Mouse (Mus musculus): ENCODE measurements around the gene Rcbtb2. TPM values are rescaled to one million over a fixed set of nuclear protein-coding genes. Genes with fewer than 3 reads are reported as not detected.

Rcbtb2 gene
- total and polyA plus RNA-seq, 2 experiments from 2014 or later = 48.9 to 63.9 TPM

GRCm38 (mm10) chr14:73122211-73122922 lies 470 bp upstream of the Rcbtb2 start:
- no peak for TF ChIP-seq CTCF (IDR thresholded peaks at IDR 0.05; ENCODE audit: low read depth)
- ATAC-seq (no peak), DNase-seq (no peak)
- no peaks in the 10 kb centered on the region for H3K4me1 ChIP-seq (ENCODE audit: insufficient read depth)
- H3K9ac ChIP-seq = no peak overlapping the region
- no peak overlapping the region for H3K4me3 ChIP-seq (ENCODE audit: low read depth, low read length)
- H3K36me3 ChIP-seq (ENCODE audit: insufficient read depth) = no peaks in the 10 kb centered on the region
- no peak overlapping the region for H3K4me2 ChIP-seq (ENCODE audit: low read depth)
- 51% methylated on average over 4 of the region's 4 CpGs for WGBS
- H3K27me3 ChIP-seq (ENCODE audit: insufficient read depth, low read length) = no peaks in the 10 kb centered on the region
- H3K9me3 ChIP-seq (ENCODE audit: low read length) = no peaks in the 10 kb centered on the region
- no peak overlapping the region for H3K27ac ChIP-seq (ENCODE audit: low read depth, low read length)

- H3K4me2 ChIP-seq (ENCODE audit: low read depth) = no peak overlapping the region
- no peak for TF ChIP-seq CTCF (IDR thresholded peaks at IDR 0.05; ENCODE audit: low read depth)
- no peaks in the 10 kb centered on the region for H3K36me3 ChIP-seq (ENCODE audit: insufficient read depth)
- DNase-seq (no peak), ATAC-seq (no peak)
- no peak overlapping the region for H3K4me3 ChIP-seq (ENCODE audit: low read depth, low read length)
- WGBS = 94% methylated on average over 9 of the region's 9 CpGs
- no peaks in the 10 kb centered on the region for H3K27me3 ChIP-seq (ENCODE audit: insufficient read depth, low read length)
- no peaks in the 10 kb centered on the region for H3K9me3 ChIP-seq (ENCODE audit: low read length)
- H3K27ac ChIP-seq (ENCODE audit: low read depth, low read length) = no peak overlapping the region
- H3K4me1 ChIP-seq (ENCODE audit: insufficient read depth) = no peaks in the 10 kb centered on the region
- no peak overlapping the region for H3K9ac ChIP-seq
Measured at GRCm38 (mm10) chr14:73123381-73123780, 544 bp downstream of the Rcbtb2 start.

GRCm38 (mm10) chr14:73123786-73124185 lies 949 bp downstream of the Rcbtb2 start:
- H3K27ac ChIP-seq (ENCODE audit: low read depth, low read length) = no peak overlapping the region
- no peak overlapping the region for H3K4me2 ChIP-seq (ENCODE audit: low read depth)
- H3K9ac ChIP-seq = no peak overlapping the region
- no peak overlapping the region for H3K4me3 ChIP-seq (ENCODE audit: low read depth, low read length)
- H3K4me1 ChIP-seq (ENCODE audit: insufficient read depth) = no peaks in the 10 kb centered on the region
- TF ChIP-seq CTCF (IDR thresholded peaks at IDR 0.05; ENCODE audit: low read depth) = no peak
- DNase-seq = no peak
- no peak for ATAC-seq
- no peaks in the 10 kb centered on the region for H3K27me3 ChIP-seq (ENCODE audit: insufficient read depth, low read length)
- H3K9me3 ChIP-seq (ENCODE audit: low read length) = no peaks in the 10 kb centered on the region
- no peaks in the 10 kb centered on the region for H3K36me3 ChIP-seq (ENCODE audit: insufficient read depth)
- WGBS = 85% methylated on average over 9 of the region's 9 CpGs

- H3K4me2 ChIP-seq (ENCODE audit: low read depth) = no peak overlapping the region
- H3K4me1 ChIP-seq (ENCODE audit: insufficient read depth) = no peaks in the 10 kb centered on the region
- DNase-seq = no peak
- H3K9ac ChIP-seq = no peak overlapping the region
- H3K27me3 ChIP-seq (ENCODE audit: insufficient read depth, low read length) = no peaks in the 10 kb centered on the region
- ATAC-seq = no peak
- no peaks in the 10 kb centered on the region for H3K9me3 ChIP-seq (ENCODE audit: low read length)
- WGBS = 78% methylated on average over 5 of the region's 5 CpGs
- H3K4me3 ChIP-seq (ENCODE audit: low read depth, low read length) = no peak overlapping the region
- no peaks in the 10 kb centered on the region for H3K36me3 ChIP-seq (ENCODE audit: insufficient read depth)
- no peak for TF ChIP-seq CTCF (IDR thresholded peaks at IDR 0.05; ENCODE audit: low read depth)
- H3K27ac ChIP-seq (ENCODE audit: low read depth, low read length) = no peak overlapping the region
Measured at GRCm38 (mm10) chr14:73130519-73130918, 7.7 kb downstream of the Rcbtb2 start.

- no peaks in the 10 kb centered on the region for H3K27me3 ChIP-seq (ENCODE audit: insufficient read depth, low read length)
- no peak for DNase-seq
- 85% methylated on average over 16 of the region's 16 CpGs for WGBS
- H3K4me3 ChIP-seq (ENCODE audit: low read depth, low read length) = no peak overlapping the region
- no peak overlapping the region for H3K9ac ChIP-seq
- no peaks in the 10 kb centered on the region for H3K36me3 ChIP-seq (ENCODE audit: insufficient read depth)
- H3K4me2 ChIP-seq (ENCODE audit: low read depth) = no peak overlapping the region
- ATAC-seq = no peak
- no peak overlapping the region for H3K27ac ChIP-seq (ENCODE audit: low read depth, low read length)
- H3K9me3 ChIP-seq (ENCODE audit: low read length) = no peaks in the 10 kb centered on the region
- no peak for TF ChIP-seq CTCF (IDR thresholded peaks at IDR 0.05; ENCODE audit: low read depth)
- no peaks in the 10 kb centered on the region for H3K4me1 ChIP-seq (ENCODE audit: insufficient read depth)
Measured at GRCm38 (mm10) chr14:73131856-73132410, 9.1 kb downstream of the Rcbtb2 start.

- no peak for TF ChIP-seq CTCF (IDR thresholded peaks at IDR 0.05; ENCODE audit: low read depth)
- Histone ChIP-seq H3K27me3 (ENCODE audit: insufficient read depth, low read length) (no peaks in the 10 kb centered on the region), H3K9ac (no peak overlapping the region), H3K9me3 (ENCODE audit: low read length) (no peaks in the 10 kb centered on the region), H3K27ac (ENCODE audit: low read depth, low read length) (no peak overlapping the region), H3K36me3 (ENCODE audit: insufficient read depth) (no peaks in the 10 kb centered on the region), H3K4me3 (ENCODE audit: low read depth, low read length) (no peak overlapping the region), H3K4me1 (ENCODE audit: insufficient read depth) (no peaks in the 10 kb centered on the region), H3K4me2 (ENCODE audit: low read depth) (no peak overlapping the region)
- DNase-seq (no peak), ATAC-seq (no peak)
- 69% methylated on average over 4 of the region's 4 CpGs for WGBS
Measured at GRCm38 (mm10) chr14:73132731-73133130, 9.9 kb downstream of the Rcbtb2 start.

- no peaks in the 10 kb centered on the region for H3K36me3 ChIP-seq (ENCODE audit: insufficient read depth)
- 89% methylated on average over 5 of the region's 5 CpGs for WGBS
- H3K27ac ChIP-seq (ENCODE audit: low read depth, low read length) = no peak overlapping the region
- H3K9me3 ChIP-seq (ENCODE audit: low read length) = no peaks in the 10 kb centered on the region
- no peak for ATAC-seq
- no peak overlapping the region for H3K4me2 ChIP-seq (ENCODE audit: low read depth)
- TF ChIP-seq CTCF (IDR thresholded peaks at IDR 0.05; ENCODE audit: low read depth) = no peak
- H3K4me1 ChIP-seq (ENCODE audit: insufficient read depth) = peaks cover 5% of the 10 kb centered on the region; the same call in 1 of the 2 replicates
- H3K27me3 ChIP-seq (ENCODE audit: insufficient read depth, low read length) = no peaks in the 10 kb centered on the region
- no peak for DNase-seq
- no peak overlapping the region for H3K9ac ChIP-seq
- H3K4me3 ChIP-seq (ENCODE audit: low read depth, low read length) = no peak overlapping the region
Measured at GRCm38 (mm10) chr14:73137234-73137633, 14.4 kb downstream of the Rcbtb2 start.
